Mouse (Mus musculus) heart, postnatal 0 days (tissue): ENCODE data around the gene Tmem269.

Source experiments
- CTCF ChIP-seq: IDR thresholded peaks from 2 replicates; pipeline ENCODE4 v1.5.1; 2016; ENCODE audit warnings: antibody characterized with exemption, control low read depth, low read depth
- EP300 ChIP-seq: IDR thresholded peaks from 2 replicates; pipeline ENCODE4 v1.6.1; 2016; ENCODE audit warnings: antibody characterized with exemption, low read depth

DNA sequence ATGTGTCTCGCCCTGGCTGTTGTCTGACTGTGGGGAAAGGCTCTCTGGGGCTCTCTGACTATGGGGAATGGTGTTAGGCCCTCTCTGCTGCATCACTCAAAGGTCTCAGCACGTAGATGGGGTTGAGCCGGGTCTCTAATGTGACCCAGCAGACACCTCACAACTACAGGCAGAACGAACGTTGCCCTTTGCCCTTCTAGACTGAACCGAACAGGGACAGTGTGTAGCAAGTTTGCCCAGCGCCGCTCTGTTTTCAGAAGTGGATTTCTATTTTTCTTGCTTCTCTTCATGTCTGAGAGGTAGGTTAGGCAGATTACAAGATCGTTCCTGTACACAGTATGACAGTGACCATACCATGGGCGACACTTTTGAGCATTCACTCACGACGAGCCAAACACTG, 24.6 kb upstream of the Tmem269 start:
- TF ChIP-seq CTCF (no peak), EP300 (no peak)
